Mouse (Mus musculus): ENCODE results near the gene Cmtm3. TPM values are rescaled to one million over a fixed set of nuclear protein-coding genes. Genes with fewer than 3 reads are reported as not detected.
A peak's percentile ranks its signal among the peaks of the same experiment; 100 is the strongest.
"Not testable (repeated sequence)": the region's sequence is repeated elsewhere in the genome, so short reads cannot be mapped to it uniquely, and the experiment has no call there.

The Cmtm3 gene
- polyA plus RNA-seq (2015; fragmentation: Nextera tagmentation; extraction: Ambion mirVana) = 44.2 and 47.2 TPM in 2 replicates

DNA sequence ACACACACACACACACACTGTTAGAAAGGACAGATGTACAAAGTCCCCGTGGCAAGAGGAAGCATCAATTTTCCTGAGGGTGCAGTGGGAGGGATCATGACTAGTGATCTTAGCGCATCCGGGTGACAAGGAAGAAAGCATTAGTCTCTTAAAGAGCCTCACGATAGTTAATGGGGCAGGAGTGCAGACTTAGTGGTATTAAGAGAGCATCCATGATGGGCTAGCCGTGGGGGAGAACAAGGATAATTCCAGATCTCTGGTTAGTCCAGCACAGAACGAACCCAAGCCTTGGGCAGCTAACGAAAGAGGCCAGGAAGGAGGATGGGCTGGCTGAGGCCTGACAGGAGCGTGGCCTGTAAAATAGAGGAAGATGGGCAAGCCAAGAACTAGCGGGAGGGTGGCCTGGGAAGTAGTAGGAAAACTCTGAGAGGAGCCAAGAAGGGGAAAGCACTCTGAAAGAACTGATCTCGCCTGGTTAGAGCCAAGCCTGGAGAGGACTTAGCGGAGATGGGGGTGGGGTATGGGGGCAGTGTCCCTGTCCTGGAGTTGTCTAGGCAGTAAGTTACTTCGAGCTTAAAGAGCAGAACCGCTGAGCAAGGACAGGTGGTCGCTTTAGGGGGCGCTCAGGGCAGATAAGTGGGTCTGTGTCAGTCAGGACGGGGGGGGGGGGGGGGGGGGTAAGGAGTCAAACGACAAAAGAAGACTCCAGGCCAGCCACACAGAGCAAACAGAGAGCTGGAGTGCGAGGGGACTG, at the start of gene Cmtm3:
Gene Cmtm3, plus strand, starts transcription at position 182 of the 754 bp plus-strand sequence.
- peak within 1 kb of the TSS; percentile 85 for H3K9ac ChIP-seq (ENCODE audit: low read depth, low read length)
- H3K36me3 ChIP-seq (ENCODE audit: control insufficient read depth, insufficient read depth, low read length) = no peaks in the 10 kb centered on the region
- H3K9me3 ChIP-seq (ENCODE audit: control insufficient read depth, low read length) = no peaks in the 10 kb centered on the region; the same call in 1 of the 2 replicates
- no peaks in the 10 kb centered on the region for H3K27me3 ChIP-seq (replicated peaks; ENCODE audit: control insufficient read depth, insufficient read depth, low read length)
- H3K4me1 ChIP-seq (ENCODE audit: control insufficient read depth, insufficient read depth, low read depth, low read length) = peaks cover 5% of the 10 kb centered on the region; the same call in 1 of the 2 replicates
- H3K4me2 ChIP-seq (ENCODE audit: low read length) = peak within 1 kb of the TSS; percentile 85
- H3K4me3 ChIP-seq (ENCODE audit: low read length) = peak within 1 kb of the TSS; percentile 61
- peak within 1 kb of the TSS; percentile 59; the same call in 1 of the 2 replicates for H3K27ac ChIP-seq (ENCODE audit: low read depth, low read length)
- WGBS = 15% methylated on average over 17 of the region's 18 CpGs
- ATAC-seq = no peak

DNA sequence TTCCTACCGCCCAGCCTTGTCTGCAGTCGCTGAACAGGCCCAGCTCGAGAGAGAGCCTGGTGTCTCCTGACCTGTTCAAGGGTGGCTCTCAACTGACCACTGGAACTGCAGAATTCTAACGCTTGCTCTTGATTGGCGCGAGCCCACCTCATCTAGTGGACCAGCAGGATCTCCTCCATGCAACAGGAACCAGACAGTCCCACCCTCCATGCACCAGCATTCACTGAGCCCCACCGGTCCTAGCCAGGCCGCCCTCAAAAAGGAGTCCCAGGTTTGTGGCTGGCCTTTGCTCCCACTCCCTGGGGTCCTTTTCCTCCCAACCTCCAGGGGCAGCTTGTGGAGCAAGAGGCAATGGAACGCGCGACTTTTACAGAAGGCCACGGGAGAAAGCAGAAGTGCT, 46.1 kb upstream of the Cmtm3 start, which contains the start of gene Cmtm2a:
Gene Cmtm2a, minus strand, starts transcription at position 101 of the 400 bp plus-strand sequence.
- 92% methylated on average over 9 of the region's 12 CpGs for WGBS

GRCm38 (mm10) chr8:104294396-104294795, 44.8 kb upstream of the Cmtm3 start:
- 93% methylated on average over 1 of the region's 1 CpGs for WGBS
- Histone ChIP-seq H3K27me3 (replicated peaks; ENCODE audit: control insufficient read depth, insufficient read depth, low read length) (no peaks in the 10 kb centered on the region), H3K9me3 (ENCODE audit: control insufficient read depth, low read length) (no peaks in the 10 kb centered on the region), H3K4me1 (ENCODE audit: control insufficient read depth, insufficient read depth, low read depth, low read length) (no peaks in the 10 kb centered on the region), H3K27ac (ENCODE audit: low read depth, low read length) (no peak overlapping the region), H3K4me2 (ENCODE audit: low read length) (no peak overlapping the region), H3K9ac (ENCODE audit: low read depth, low read length) (no peak overlapping the region), H3K4me3 (ENCODE audit: low read length) (no peak overlapping the region), H3K36me3 (ENCODE audit: control insufficient read depth, insufficient read depth, low read length) (no peaks in the 10 kb centered on the region)
- no peak for ATAC-seq

More for the DNA sequence above, 46.1 kb upstream of the Cmtm3 start, which contains the start of gene Cmtm2a:
- H3K4me3 ChIP-seq (ENCODE audit: low read length); H3K36me3 ChIP-seq (ENCODE audit: control insufficient read depth, insufficient read depth, low read length); ATAC-seq; H3K4me2 ChIP-seq (ENCODE audit: low read length); H3K4me1 ChIP-seq (ENCODE audit: control insufficient read depth, insufficient read depth, low read depth, low read length); H3K9ac ChIP-seq (ENCODE audit: low read depth, low read length); H3K9me3 ChIP-seq (ENCODE audit: control insufficient read depth, low read length); H3K27ac ChIP-seq (ENCODE audit: low read depth, low read length); H3K27me3 ChIP-seq (replicated peaks; ENCODE audit: control insufficient read depth, insufficient read depth, low read length): not testable (repeated sequence)

- not testable (repeated sequence) for H3K27me3 ChIP-seq (replicated peaks; ENCODE audit: control insufficient read depth, insufficient read depth, low read length); H3K4me1 ChIP-seq (ENCODE audit: control insufficient read depth, insufficient read depth, low read depth, low read length); H3K27ac ChIP-seq (ENCODE audit: low read depth, low read length); H3K9me3 ChIP-seq (ENCODE audit: control insufficient read depth, low read length); H3K4me3 ChIP-seq (ENCODE audit: low read length); H3K4me2 ChIP-seq (ENCODE audit: low read length); H3K36me3 ChIP-seq (ENCODE audit: control insufficient read depth, insufficient read depth, low read length); H3K9ac ChIP-seq (ENCODE audit: low read depth, low read length)
- ATAC-seq = peak; percentile 85
- WGBS = 4% methylated on average over 3 of the region's 3 CpGs
These were observed 37.6 kb upstream of the Cmtm3 start for GRCm38 (mm10) chr8:104301577-104301976.

DNA sequence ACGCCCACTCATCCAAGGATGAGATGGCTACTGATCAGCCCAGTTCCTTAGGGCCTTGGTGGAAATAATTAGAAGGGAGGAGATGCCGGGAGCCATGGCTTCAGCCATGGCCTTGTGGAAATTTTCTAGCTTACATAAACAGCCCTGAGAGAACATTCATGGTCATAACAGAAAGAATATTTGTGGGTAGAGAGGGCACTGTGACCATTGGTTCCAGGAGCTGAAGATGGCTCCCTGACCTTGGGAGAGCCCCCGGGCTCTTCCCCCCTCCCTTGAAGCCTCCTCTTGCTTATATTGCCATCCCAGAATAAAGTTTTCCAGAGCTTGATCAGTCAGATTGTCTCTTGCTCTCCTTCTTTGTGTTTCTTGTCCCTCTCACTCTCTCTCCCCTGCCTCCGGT, 36.7 kb upstream of the Cmtm3 start:
- H3K4me3 ChIP-seq (ENCODE audit: low read length); ATAC-seq; H3K27me3 ChIP-seq (replicated peaks; ENCODE audit: control insufficient read depth, insufficient read depth, low read length); H3K36me3 ChIP-seq (ENCODE audit: control insufficient read depth, insufficient read depth, low read length); H3K4me1 ChIP-seq (ENCODE audit: control insufficient read depth, insufficient read depth, low read depth, low read length); H3K27ac ChIP-seq (ENCODE audit: low read depth, low read length); H3K9ac ChIP-seq (ENCODE audit: low read depth, low read length); H3K4me2 ChIP-seq (ENCODE audit: low read length); H3K9me3 ChIP-seq (ENCODE audit: control insufficient read depth, low read length): not testable (repeated sequence)
- 94% methylated on average over 4 of the region's 4 CpGs for WGBS

DNA sequence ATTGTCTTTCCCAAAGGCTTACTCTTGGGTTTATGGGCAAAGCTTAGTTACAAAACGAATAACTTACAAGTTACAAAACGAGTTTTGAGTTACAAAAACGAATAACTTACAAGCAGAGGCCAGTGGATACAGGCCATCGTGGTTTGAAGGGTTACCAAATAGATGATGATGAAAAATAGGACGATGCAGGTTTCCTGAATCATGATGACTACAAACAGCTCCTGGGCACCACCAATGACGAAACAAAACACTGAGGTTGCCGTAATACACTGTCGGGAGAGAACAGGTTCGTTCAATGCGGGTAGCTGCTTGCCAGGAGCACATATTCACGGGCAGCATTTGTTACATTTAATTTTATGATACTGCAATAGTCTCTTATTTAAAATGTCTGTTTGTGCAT, 34.2 kb upstream of the Cmtm3 start:
- no peak for ATAC-seq
- no peak overlapping the region for H3K9ac ChIP-seq (ENCODE audit: low read depth, low read length)
- no peak overlapping the region for H3K27ac ChIP-seq (ENCODE audit: low read depth, low read length)
- no peak overlapping the region for H3K4me3 ChIP-seq (ENCODE audit: low read length)
- no peaks in the 10 kb centered on the region for H3K36me3 ChIP-seq (ENCODE audit: control insufficient read depth, insufficient read depth, low read length)
- H3K4me2 ChIP-seq (ENCODE audit: low read length) = no peak overlapping the region
- H3K4me1 ChIP-seq (ENCODE audit: control insufficient read depth, insufficient read depth, low read depth, low read length) = 0 out of 2 replicates have a peak, but pooled peaks cover 3% of the 10 kb centered on the region
- WGBS = 91% methylated on average over 11 of the region's 11 CpGs
- no peaks in the 10 kb centered on the region for H3K9me3 ChIP-seq (ENCODE audit: control insufficient read depth, low read length)
- H3K27me3 ChIP-seq (replicated peaks; ENCODE audit: control insufficient read depth, insufficient read depth, low read length) = no peaks in the 10 kb centered on the region

DNA sequence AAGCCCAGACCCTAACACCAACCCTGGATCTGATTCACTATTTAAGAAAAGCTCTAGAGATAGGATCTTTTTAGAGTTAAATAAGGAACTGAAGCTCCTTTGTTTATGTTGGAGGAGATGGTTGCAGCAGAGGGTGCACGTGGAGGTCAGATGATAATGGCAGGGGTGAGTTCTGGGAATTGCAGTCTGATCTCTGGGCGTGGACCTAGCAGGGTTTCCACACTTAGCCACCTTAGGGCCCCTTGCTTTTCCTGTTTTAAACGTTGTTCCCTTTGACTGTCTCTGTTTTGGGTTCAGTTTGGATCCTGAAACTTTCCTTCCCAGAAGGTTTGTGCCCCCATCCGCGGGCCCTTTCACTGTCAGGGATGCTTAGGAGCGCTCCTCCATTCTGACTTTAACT, 30.9 kb upstream of the Cmtm3 start:
- not testable (repeated sequence) for H3K4me2 ChIP-seq (ENCODE audit: low read length); H3K9me3 ChIP-seq (ENCODE audit: control insufficient read depth, low read length); ATAC-seq; H3K27ac ChIP-seq (ENCODE audit: low read depth, low read length); H3K36me3 ChIP-seq (ENCODE audit: control insufficient read depth, insufficient read depth, low read length); H3K4me1 ChIP-seq (ENCODE audit: control insufficient read depth, insufficient read depth, low read depth, low read length); H3K27me3 ChIP-seq (replicated peaks; ENCODE audit: control insufficient read depth, insufficient read depth, low read length); H3K9ac ChIP-seq (ENCODE audit: low read depth, low read length); H3K4me3 ChIP-seq (ENCODE audit: low read length)
- WGBS = 62% methylated on average over 6 of the region's 6 CpGs

DNA sequence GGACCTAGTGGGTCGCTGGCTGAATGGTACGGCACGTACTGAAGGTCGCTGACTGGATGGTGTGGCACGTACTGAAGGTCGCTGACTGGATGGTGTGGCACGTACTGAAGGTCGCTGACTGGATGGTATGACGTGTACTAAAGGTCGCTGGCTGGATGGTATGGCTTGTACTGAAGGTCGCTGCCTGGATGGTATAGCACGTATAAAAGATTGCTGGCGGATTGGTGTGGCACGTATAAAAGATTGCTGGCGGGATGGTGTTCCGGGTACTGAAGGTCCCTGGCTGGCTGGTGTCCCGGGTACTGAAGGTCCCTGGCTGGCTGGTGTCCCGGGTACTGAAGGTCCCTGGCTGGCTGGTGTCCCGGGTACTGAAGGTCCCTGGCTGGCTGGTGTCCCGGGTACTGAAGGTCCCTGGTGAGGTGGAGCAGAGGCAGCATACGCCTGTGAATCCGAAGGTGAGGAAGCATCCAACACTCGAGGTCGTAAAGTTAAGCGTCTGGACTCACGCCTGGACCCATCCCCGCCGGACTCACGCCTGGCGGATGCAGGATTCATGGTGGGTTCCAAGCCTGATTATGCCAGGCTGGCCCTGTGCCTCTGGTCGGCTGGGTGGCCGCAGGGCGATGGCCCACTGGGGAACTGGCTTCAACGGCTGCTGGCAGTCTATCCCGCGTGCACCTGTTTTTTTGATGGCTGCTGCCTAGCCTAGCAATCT, 29.6 kb upstream of the Cmtm3 start, which contains the start of the genes Gm45711 and Cmtm1:
Gene Gm45711, minus strand, starts transcription at position 641 of the 715 bp plus-strand sequence.
Gene Cmtm1, minus strand, starts transcription at position 705 of the 715 bp plus-strand sequence.
- H3K9me3 ChIP-seq (ENCODE audit: control insufficient read depth, low read length); H3K4me1 ChIP-seq (ENCODE audit: control insufficient read depth, insufficient read depth, low read depth, low read length); H3K27me3 ChIP-seq (replicated peaks; ENCODE audit: control insufficient read depth, insufficient read depth, low read length); H3K4me3 ChIP-seq (ENCODE audit: low read length); H3K27ac ChIP-seq (ENCODE audit: low read depth, low read length); ATAC-seq; H3K4me2 ChIP-seq (ENCODE audit: low read length); H3K9ac ChIP-seq (ENCODE audit: low read depth, low read length); H3K36me3 ChIP-seq (ENCODE audit: control insufficient read depth, insufficient read depth, low read length): not testable (repeated sequence)
- 86% methylated on average over 31 of the region's 36 CpGs for WGBS

DNA sequence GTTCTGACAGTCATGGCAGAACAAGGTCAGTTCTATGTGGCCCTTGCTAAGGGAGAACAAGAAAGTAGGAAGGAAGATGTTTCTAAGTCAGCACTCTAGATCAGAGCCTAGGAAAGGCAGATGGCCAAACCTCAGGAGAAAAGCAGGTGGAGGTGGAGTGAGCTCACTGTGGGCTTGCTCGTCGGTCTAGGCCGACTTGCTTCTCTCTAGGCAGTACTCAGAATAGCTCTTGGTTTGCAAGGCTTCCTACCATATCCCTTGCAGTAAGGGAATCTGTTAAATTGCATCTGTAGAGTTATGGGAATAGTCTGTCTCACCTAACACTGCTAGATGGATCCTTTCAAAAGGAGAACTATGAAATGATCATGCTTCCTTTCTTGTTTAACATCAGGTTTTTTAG, 27.2 kb upstream of the Cmtm3 start:
- H3K9ac ChIP-seq (ENCODE audit: low read depth, low read length); H3K9me3 ChIP-seq (ENCODE audit: control insufficient read depth, low read length); H3K27ac ChIP-seq (ENCODE audit: low read depth, low read length); H3K36me3 ChIP-seq (ENCODE audit: control insufficient read depth, insufficient read depth, low read length); H3K4me2 ChIP-seq (ENCODE audit: low read length); H3K27me3 ChIP-seq (replicated peaks; ENCODE audit: control insufficient read depth, insufficient read depth, low read length); ATAC-seq; H3K4me3 ChIP-seq (ENCODE audit: low read length); H3K4me1 ChIP-seq (ENCODE audit: control insufficient read depth, insufficient read depth, low read depth, low read length): not testable (repeated sequence)
- 73% methylated on average over 3 of the region's 3 CpGs for WGBS

Measured in hindbrain, embryonic 16.5 days (tissue).